Mouse (Mus musculus): ENCODE data around the gene Gatad2a.
"Not testable (repeated sequence)": the region's sequence is repeated elsewhere in the genome, so short reads cannot be mapped to it uniquely, and the experiment has no call there.

Gatad2a gene

GRCm38 (mm10) chr8:69954213-69954612, 42.0 kb downstream of the Gatad2a start:
- in situ Hi-C loops (cut with MboI; ENCODE audit: low pct_unique_long_range_greater_than_20kb in 1 of 2, low sequenced_read_pairs in 2 of 2, unreplicated experiment in 1 of 2) = no loop called here

DNA sequence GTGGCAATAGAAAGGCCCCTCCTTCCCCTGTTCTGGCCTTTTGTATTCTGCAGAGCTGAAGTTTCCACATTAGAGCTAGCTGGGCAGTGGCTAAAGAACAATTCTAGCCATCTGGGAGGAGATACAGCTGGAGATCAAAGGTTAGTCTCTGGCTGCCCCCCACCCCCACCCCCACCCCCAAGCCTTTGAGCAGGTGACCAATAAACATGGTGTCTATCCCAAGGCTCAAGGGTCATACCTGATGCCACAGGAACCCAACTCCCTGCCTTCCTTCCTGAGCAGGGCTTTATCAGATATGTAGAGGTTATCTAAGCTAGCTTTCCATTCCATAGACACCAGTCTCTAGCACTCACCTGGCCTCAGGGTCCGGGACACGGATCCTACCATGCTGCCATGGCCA, 45.9 kb downstream of the Gatad2a start:
- in situ Hi-C loops (cut with MboI; ENCODE audit: low pct_unique_long_range_greater_than_20kb in 1 of 2, low sequenced_read_pairs in 2 of 2, unreplicated experiment in 1 of 2) = no loop called here

DNA sequence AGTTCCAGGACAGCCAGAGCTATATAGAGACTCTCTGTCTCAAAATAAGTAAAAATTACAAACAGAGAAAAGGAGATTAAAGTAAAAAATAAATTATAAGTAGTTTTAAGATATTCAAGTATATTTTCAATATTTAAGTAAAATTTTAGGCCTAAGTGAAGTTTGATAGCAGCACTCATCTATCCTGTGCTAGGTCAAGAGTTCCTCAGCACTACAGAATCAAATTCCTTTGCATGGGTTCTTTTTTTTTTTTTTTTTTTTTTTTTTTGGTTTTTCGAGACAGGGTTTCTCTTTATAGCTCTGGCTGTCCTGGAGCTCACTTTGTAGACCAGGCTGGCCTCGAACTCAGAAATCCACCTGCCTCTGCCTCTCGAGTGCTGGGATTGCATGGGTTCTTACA, 53.7 kb downstream of the Gatad2a start:
- in situ Hi-C loops (cut with MboI; ENCODE audit: low pct_unique_long_range_greater_than_20kb in 1 of 2, low sequenced_read_pairs in 2 of 2, unreplicated experiment in 1 of 2) = not testable (repeated sequence)

GRCm38 (mm10) chr8:69940386-69940785, 55.8 kb downstream of the Gatad2a start:
- in situ Hi-C loops (cut with MboI; ENCODE audit: low pct_unique_long_range_greater_than_20kb in 1 of 2, low sequenced_read_pairs in 2 of 2, unreplicated experiment in 1 of 2) = no loop called here

DNA sequence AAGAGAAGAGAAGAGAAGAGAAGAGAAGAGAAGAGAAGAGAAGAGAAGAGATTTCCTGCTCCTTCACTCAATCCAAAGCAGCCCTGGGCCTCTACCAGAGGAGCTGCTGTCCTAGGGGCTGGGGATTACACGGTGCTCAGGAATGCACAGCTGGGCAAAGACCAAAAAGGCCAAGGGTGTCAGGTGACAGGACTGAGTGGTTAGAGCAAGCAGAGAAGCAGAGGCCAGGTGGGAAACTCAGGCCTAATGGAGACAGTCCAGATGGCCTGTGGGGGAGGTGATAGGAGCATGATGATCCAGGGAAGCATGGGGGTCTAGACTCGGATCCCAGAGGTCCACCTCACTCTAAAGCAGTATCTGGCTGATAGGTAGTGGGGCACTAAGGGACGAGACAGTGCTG, 56.6 kb downstream of the Gatad2a start:
- in situ Hi-C loops (cut with MboI; ENCODE audit: low pct_unique_long_range_greater_than_20kb in 1 of 2, low sequenced_read_pairs in 2 of 2, unreplicated experiment in 1 of 2) = no loop called here

GRCm38 (mm10) chr8:69938245-69938982, 57.8 kb downstream of the Gatad2a start:
- in situ Hi-C loops (cut with MboI; ENCODE audit: low pct_unique_long_range_greater_than_20kb in 1 of 2, low sequenced_read_pairs in 2 of 2, unreplicated experiment in 1 of 2) = no loop called here

DNA sequence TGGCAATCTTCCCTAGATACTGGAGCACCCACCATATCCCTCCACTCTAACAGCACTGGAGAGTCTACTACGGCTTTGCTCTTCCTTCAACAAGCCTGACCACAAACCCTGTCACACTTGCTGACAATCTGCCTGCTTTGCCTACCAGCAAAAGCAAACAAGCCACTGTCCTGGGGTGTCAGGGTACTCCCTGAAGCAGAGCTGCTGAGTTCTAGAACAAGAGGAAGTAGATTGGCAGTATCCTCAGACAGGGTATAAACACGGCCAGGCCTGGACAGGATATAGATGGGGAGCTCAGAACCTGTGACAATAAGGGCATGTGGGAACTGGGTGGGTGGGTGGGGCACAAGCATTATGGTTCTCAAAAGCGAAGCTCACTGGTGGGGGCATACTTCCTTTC, 58.7 kb downstream of the Gatad2a start:
- in situ Hi-C loops (cut with MboI; ENCODE audit: low pct_unique_long_range_greater_than_20kb in 1 of 2, low sequenced_read_pairs in 2 of 2, unreplicated experiment in 1 of 2) = no loop called here

- in situ Hi-C loops (cut with MboI; ENCODE audit: low pct_unique_long_range_greater_than_20kb in 1 of 2, low sequenced_read_pairs in 2 of 2, unreplicated experiment in 1 of 2) = no loop called here
Observed at GRCm38 (mm10) chr8:69936050-69936794, 60.0 kb downstream of the Gatad2a start.

GRCm38 (mm10) chr8:69935431-69935830, 60.8 kb downstream of the Gatad2a start:
- in situ Hi-C loops (cut with MboI; ENCODE audit: low pct_unique_long_range_greater_than_20kb in 1 of 2, low sequenced_read_pairs in 2 of 2, unreplicated experiment in 1 of 2) = no loop called here

DNA sequence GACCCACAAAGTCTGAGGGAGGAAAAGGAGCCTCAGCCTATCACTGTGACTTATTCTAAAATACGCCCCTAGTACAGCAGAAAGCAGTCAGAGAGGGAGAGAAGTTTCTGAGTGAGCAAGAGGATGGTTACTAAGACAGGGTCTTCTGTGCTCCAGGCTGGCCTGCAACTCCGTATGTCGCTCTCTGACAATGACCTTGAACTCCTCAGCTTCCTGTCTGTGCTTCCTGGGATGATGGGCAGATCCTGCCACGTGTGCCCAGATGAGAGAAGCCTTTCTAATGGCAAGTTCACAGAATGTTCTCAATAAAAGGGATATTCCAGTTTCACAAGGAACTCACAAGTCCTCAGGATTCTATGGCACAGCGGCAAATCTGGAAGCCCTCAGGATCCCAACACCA, 61.6 kb downstream of the Gatad2a start:
- in situ Hi-C loops (cut with MboI; ENCODE audit: low pct_unique_long_range_greater_than_20kb in 1 of 2, low sequenced_read_pairs in 2 of 2, unreplicated experiment in 1 of 2) = no loop called here

- in situ Hi-C loops (cut with MboI; ENCODE audit: low pct_unique_long_range_greater_than_20kb in 1 of 2, low sequenced_read_pairs in 2 of 2, unreplicated experiment in 1 of 2) = no loop called here
Observed at GRCm38 (mm10) chr8:69933811-69934210, 62.4 kb downstream of the Gatad2a start.

- in situ Hi-C loops (cut with MboI; ENCODE audit: low pct_unique_long_range_greater_than_20kb in 1 of 2, low sequenced_read_pairs in 2 of 2, unreplicated experiment in 1 of 2) = no loop called here
Observed at GRCm38 (mm10) chr8:69926901-69927300, 69.3 kb downstream of the Gatad2a start.

- in situ Hi-C loops (cut with MboI; ENCODE audit: low pct_unique_long_range_greater_than_20kb in 1 of 2, low sequenced_read_pairs in 2 of 2, unreplicated experiment in 1 of 2) = no loop called here
Observed at GRCm38 (mm10) chr8:69923986-69924385, 72.2 kb downstream of the Gatad2a start.

DNA sequence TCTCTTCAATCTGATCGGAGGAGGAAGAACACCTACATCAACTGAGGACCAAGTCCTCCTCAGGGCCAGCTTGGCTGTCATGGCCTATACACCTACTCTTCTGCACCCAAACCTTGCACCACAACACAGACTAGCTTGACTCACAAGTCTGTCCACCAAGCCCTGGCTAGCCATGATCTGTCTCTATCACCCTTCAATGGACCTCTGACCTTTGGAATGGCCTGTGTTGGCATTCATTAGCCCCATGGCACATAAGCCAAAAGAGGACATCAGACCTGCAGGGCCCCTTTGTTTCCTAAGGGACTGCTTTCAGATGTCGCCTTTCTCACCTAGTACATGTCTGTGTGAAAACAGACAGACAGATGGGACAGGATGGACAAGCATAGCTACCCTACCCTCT, 75.0 kb downstream of the Gatad2a start:
- in situ Hi-C loops (cut with MboI; ENCODE audit: low pct_unique_long_range_greater_than_20kb in 1 of 2, low sequenced_read_pairs in 2 of 2, unreplicated experiment in 1 of 2) = no loop called here

DNA sequence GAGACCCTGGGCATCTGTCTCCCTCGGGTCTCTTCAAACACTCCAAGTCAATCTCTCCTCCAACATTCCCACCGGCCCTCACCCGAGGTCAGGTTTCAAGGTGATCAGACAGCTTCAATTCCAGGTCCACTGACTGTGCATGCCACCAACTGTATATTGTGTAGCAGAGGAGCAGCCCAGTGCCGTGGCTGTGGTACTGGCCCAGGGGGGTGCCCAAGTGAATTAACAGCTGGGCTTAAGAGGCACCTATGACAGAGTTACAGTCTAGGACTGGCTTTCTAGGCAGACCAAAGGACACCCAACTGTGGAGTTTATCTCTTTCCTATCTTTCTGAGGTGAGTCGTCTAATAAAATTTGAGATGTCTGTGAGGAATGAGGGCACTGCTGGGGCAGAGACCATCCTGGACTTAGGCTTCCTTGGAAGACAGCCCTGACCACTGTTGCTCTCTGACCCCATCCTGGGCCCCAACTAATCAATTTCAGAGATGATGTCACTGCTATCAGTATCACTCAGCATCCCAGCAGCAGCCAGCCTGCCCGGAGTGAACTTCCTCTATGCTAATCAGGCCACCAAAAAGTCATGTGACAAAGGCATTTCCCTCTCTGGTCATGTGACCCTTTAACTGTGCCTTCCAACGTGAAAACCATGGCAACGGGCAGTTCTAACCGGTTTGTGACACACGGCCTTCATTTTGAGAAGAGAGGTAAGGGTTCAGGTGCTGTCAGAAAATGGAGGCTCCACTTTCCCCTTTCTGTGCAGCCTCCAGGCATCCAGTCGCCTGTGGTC, 76.1 kb downstream of the Gatad2a start:
- in situ Hi-C loops (cut with MboI; ENCODE audit: low pct_unique_long_range_greater_than_20kb in 1 of 2, low sequenced_read_pairs in 2 of 2, unreplicated experiment in 1 of 2) = loop anchor here in 1 of 2 experiments (5.0 kb wide), 1 partner anchor 77 kb away; the partner anchor contains the start of gene Gatad2a

- in situ Hi-C loops (cut with MboI; ENCODE audit: low pct_unique_long_range_greater_than_20kb in 1 of 2, low sequenced_read_pairs in 2 of 2, unreplicated experiment in 1 of 2) = loop anchor here in 1 of 2 experiments (5.0 kb wide), 1 partner anchor 78 kb away; the partner anchor contains the start of gene Gatad2a
Observed at GRCm38 (mm10) chr8:69919010-69919409, 77.2 kb downstream of the Gatad2a start.

DNA sequence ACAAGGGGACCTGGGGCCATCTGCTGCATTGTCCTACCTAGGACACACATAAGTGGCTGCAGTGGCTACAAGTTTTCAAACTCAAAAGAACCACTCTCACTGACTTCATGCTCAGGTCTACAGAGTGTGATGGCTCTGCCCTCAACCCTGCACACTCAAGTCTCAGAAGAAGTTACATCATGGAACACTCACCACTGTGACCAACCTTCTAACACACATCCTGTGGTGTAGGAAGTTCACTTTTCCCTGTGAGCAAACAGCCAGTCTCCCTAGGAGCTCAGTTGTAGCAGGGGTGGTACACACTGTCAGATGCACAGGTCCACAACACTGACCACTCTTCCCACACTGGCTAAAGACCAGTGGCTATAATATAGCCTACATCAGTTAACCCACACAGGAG, 77.7 kb downstream of the Gatad2a start:
- in situ Hi-C loops (cut with MboI; ENCODE audit: low pct_unique_long_range_greater_than_20kb in 1 of 2, low sequenced_read_pairs in 2 of 2, unreplicated experiment in 1 of 2) = loop anchor here in 1 of 2 experiments (5.0 kb wide), 1 partner anchor 79 kb away; the partner anchor contains the start of gene Gatad2a

GRCm38 (mm10) chr8:69915748-69916147, 80.4 kb downstream of the Gatad2a start:
- in situ Hi-C loops (cut with MboI; ENCODE audit: low pct_unique_long_range_greater_than_20kb in 1 of 2, low sequenced_read_pairs in 2 of 2, unreplicated experiment in 1 of 2) = loop anchor here in 1 of 2 experiments (5.0 kb wide), 1 partner anchor 82 kb away; the partner anchor contains the start of gene Gatad2a

DNA sequence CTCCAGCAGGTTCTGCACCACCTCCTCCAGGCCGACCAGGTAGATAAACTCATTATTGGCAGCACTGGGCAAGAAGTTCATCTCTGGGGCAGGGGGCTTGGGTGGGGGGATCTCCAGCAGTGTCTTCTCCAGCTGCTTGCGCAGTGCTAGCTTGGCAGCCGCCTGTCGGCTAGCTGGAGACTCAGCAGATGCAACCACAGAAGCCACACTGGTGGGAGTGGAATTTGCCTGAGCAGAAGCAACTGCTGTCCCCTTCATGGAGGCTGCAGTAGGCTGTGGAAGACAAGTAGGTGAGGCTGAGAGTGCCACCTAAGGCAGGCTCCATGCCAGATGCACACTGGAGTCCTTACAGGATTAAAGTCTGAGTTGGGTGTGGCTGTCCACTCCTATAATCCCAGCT, 81.7 kb downstream of the Gatad2a start:
- in situ Hi-C loops (cut with MboI; ENCODE audit: low pct_unique_long_range_greater_than_20kb in 1 of 2, low sequenced_read_pairs in 2 of 2, unreplicated experiment in 1 of 2) = no loop called here

Measured in mouse embryonic stem cell (cell line).